Mouse (Mus musculus): ENCODE measurements around the gene Rai2.
A peak's percentile ranks its signal among the peaks of the same experiment; 100 is the strongest.

The Rai2 gene

GRCm38 (mm10) chrX:161716865-161717763, at the start of gene Rai2:
Gene Rai2 (plus strand): TSS chrX:161717069.
- no peak for DNase-seq (ENCODE audit: low spot score)

GRCm38 (mm10) chrX:161689336-161689735, 27.5 kb upstream of the Rai2 start:
- DNase-seq (ENCODE audit: low spot score) = no peak

DNA sequence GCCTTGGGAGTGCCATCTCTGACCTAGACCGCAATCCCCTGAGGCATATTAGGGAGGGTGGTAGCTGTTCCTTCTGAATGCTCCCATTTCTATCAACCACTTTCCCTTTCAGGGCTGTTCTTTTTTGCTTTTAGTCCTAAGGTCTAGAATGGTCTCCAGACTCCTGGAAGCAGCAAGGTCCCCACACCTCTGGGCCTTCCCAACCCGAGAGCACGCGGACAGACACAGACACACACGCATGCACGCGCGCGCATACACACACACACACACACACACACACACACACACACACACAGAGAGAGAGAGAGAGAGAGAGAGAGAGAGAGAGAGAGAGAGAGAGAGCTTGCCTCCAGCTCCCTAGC, 385 bp upstream of the Rai2 start:
- DNase-seq (ENCODE audit: low spot score) = no peak

DNA sequence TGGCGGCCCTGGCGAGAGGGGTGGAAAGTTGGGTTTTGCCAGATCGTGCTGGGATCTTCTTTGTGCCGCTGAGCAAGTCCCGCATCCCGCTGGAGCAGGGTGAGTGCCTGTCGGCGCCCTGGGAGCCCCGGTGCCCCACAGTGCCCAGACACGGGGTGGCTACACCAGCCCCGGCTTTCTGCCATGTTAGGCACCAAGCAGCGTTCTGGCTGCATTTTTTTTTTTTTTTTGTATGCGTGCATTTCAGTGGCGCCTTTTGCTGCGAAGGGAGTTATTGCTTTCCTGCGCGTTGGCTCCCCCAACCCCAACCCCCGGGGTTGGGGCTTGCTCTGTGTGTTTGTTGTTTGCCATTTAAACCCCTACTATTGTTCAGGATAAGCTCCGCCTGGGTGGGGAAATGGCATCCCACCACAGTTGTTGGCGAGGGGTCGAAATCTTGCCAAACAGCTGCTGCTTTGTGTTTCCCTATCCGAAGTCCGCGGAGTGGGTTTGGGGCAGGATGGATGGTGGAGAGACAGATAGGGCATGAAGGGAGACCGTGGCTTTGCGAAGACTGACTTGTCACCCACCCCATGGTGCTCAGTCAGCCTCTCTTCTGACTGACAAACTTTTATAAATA, 1.0 kb downstream of the Rai2 start:
- DNase-seq (ENCODE audit: low spot score) = no peak

GRCm38 (mm10) chrX:161718548-161718947, 1.7 kb downstream of the Rai2 start:
- no peak for DNase-seq (ENCODE audit: low spot score)

DNA sequence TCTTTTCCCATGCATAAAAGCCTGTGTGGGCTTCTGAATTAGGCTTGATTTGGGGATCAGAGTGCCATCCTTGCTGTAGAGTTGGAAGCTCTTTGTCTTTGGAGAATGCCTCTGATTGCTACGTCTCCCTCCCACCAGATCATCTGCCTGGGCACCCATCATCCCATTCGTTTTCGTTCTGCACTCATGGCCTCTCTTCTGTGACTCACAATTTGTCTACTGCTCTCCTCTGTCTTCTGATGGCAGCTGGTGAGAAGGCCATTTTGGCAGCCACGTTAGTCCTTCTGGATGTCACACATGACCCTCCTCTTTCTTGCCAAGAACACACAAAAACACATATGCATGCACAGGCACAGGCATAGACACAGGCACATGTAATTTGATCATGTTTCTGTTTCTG, 4.2 kb downstream of the Rai2 start:
- DNase-seq (ENCODE audit: low spot score) = no peak

DNA sequence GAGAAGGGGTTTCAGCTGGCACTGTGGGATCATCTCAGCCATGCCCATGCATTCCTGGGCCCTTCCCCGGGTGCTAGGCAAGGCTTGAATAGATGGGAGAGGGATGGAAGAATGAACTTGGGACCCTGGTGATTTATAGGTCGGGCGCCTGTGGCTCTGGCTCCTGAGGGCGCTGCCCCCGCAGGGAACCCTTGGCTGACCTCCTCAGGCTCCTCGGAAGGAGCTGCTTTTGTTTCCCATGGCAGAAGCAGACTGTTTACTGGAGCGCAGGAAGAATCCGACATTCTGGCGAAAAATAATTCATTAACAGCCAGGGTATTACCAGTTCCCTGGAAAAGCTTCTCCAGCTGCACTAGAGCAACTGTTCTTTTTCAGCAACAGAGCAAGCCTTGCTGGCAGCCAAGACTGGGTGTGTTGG, 6.5 kb downstream of the Rai2 start:
- no peak for DNase-seq (ENCODE audit: low spot score)

GRCm38 (mm10) chrX:161726257-161726656, 9.4 kb downstream of the Rai2 start:
- DNase-seq (ENCODE audit: low spot score) = no peak

DNA sequence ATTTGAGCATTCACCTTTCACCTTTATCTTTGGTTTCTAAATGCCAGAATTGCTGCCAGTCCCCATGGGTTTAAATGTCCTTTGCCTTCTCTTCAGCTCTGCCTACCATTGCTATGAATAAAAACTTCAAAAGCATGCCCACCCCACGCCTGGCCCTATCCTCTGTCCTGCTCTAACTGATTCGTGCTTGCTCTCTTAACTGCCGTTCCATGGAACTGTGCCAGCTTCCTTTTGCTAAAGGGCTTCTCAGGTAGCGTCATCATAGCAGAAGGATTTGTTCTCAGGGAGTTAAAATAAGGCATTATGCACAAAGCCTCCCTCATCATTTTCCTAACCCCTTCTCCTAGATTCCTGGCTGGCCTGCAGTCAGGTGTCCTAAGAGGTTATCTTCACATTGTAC, 11.6 kb downstream of the Rai2 start:
- DNase-seq (ENCODE audit: low spot score) = no peak

GRCm38 (mm10) chrX:161730026-161730425, 13.2 kb downstream of the Rai2 start:
- no peak for DNase-seq (ENCODE audit: low spot score)

DNA sequence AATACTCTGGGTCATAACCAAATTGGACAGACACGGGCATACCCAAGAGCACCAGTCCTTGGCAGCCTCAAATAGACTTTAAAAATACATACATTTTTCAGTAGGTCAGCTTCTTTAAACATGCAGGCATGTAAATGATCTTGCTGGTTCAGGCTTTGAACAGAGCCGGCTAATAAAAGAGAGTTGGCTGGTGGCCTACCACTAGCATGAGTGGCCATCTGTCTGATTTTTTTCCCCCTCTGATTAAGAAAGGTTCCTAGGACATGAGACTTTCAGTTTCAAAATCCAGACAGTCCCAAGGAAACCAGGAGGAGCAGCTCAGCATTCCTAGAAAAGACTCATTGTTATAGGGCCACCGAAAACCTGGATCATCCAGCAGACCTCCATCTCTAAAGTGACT, 15.0 kb downstream of the Rai2 start:
- no peak for DNase-seq (ENCODE audit: low spot score)

DNA sequence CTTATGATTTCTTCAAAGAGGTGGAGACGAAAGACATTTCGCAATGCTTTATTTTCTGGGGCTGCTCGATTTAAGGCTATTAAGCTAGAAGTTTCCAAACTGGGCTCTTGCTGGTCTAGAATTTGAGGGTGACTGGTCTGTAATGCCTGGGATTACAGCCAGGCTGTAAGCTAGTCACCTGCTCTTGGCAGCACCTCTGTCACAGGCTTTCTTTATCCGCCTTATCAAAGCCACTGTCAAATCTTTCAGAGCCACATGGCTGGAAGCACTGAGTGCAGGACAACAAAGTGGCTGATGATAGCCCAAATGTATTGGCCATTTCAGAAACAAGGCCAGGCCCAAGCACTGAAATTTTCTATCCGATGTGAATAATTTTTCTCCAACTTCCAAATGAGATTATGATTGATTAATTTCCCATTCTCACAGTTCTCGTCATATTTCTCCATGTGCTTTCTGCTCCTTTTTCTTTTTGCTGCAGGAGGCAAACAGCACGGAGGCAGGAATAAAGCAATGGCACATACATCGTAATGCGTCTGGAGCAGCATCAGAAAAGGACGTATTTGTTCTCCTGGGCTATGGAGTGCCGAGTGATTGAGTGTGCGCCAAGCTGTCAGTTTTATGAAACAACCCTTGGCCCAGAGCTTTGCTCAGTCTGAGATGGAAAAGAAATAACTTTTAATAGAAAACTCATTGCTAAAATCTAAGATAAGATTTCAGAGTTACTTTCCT, 16.9 kb downstream of the Rai2 start:
- no peak for DNase-seq (ENCODE audit: low spot score)

DNA sequence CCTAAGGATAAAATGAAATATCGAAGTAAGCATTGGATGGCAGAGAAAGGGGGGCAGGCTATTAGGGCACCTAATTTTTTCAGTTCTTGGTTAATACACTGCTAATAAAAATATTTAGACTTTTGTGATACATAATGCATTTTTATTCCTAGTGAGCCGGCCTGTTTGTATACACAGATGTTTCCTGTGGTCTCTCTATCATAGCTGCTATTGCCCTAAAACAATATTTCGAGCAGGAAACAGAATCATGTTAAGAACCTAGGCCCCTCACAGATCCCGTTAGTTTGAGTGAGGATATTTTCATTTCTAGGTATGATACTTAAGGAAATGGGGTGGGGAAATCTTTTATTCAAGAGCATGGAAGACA, 17.4 kb downstream of the Rai2 start:
- no peak for DNase-seq (ENCODE audit: low spot score)

- DNase-seq (ENCODE audit: low spot score) = no peak
Observed at GRCm38 (mm10) chrX:161739374-161739773, 22.5 kb downstream of the Rai2 start.

- no peak for DNase-seq (ENCODE audit: low spot score)
Observed at GRCm38 (mm10) chrX:161743080-161743479, 26.2 kb downstream of the Rai2 start.

GRCm38 (mm10) chrX:161745296-161745695, 28.4 kb downstream of the Rai2 start:
- no peak for DNase-seq (ENCODE audit: low spot score)

DNA sequence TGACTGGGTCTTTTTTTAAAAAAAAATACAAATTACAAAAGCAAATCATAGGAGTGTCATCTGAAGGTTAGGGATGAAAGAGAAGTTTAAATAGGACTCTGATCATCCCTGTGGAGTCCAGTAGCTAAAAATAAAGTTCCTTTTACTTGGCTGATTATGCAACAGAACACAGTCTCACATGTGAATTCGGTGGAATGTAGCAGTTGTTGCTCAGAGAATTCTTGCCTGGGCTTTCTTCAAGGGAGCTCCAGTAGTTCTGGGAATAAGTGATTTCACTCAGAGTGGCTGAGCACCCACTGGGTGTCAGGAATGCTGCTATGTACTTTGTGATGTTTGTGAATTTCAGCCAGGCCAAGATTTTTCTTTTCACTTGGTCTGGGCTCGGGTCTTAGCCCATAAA, 30.5 kb downstream of the Rai2 start:
- DNase-seq (ENCODE audit: low spot score) = no peak

GRCm38 (mm10) chrX:161753514-161753913, 36.6 kb downstream of the Rai2 start:
- no peak for DNase-seq (ENCODE audit: low spot score)

GRCm38 (mm10) chrX:161776321-161776962, 59.6 kb downstream of the Rai2 start:
- no peak for DNase-seq (ENCODE audit: low spot score)

GRCm38 (mm10) chrX:161780321-161781034, 63.6 kb downstream of the Rai2 start:
- DNase-seq (ENCODE audit: low spot score) = no peak

DNA sequence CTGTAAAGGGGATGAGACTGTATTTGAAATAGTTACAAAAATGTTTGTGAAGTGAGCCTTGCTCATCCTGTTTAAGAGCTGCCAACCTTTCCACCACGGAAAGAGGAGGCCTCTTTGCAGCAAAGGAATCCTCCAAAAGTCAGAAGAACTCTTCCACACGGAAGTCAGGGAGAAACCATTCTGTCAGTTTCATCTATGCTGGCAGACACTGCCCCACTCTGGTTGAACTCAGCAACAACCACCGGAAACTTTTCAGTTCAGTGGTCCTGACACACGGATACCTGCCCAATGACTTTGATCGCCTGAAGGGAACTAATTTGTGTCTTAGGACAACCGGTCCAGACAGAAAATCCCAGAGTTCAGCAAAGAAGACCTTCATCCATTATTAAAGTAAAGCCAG, 73.3 kb downstream of the Rai2 start:
- DNase-seq (ENCODE audit: low spot score) = no peak

- DNase-seq (ENCODE audit: low spot score) = peak; percentile 20
Observed at GRCm38 (mm10) chrX:161826186-161826585, 109.3 kb downstream of the Rai2 start.

All from lung, postnatal 25 days (tissue).